Mouse (Mus musculus): Measurements from ENCODE around the gene Neu4.
A peak's percentile ranks its signal among the peaks of the same experiment; 100 is the strongest.
"Not testable (repeated sequence)": the region's sequence is repeated elsewhere in the genome, so short reads cannot be mapped to it uniquely, and the experiment has no call there.

Neu4 gene

DNA sequence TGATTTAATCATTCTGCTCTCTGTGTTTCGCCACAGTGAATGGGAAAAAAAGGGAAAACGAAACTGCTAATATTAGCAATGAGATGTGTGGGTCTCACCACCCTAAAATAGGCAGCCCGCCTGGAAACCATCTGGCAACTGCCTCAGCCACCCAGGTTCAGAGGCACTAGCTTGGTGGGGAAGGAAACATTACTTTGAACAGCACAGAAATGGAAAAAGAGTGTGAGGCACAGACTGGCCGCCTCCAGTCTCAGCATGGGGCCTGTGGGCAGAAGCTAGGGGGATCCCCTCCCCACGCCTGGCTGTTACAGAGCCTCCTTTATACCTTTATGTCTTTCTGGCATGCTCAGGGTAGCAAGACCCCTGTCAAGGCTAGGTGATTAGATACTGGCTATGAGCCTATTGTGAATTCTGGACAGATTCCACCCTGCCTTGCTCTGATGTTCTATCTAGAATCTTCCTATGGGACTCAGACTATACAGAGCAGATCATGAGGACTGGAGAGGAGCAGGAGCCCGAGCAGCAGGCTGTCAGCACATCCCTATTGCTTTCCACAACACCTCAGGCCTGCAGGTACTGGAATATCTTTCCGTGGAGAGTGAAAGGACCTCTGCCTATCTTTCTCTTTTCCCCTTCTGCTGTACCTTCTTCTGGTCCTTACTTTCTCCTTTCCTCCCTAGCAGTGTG is 33.4 kb downstream of the Neu4 start:
- peak; percentile 94 for DNase-seq

GRCm38 (mm10) chr1:94054481-94054880 is 34.2 kb downstream of the Neu4 start:
- peak; percentile 52 for DNase-seq

DNA sequence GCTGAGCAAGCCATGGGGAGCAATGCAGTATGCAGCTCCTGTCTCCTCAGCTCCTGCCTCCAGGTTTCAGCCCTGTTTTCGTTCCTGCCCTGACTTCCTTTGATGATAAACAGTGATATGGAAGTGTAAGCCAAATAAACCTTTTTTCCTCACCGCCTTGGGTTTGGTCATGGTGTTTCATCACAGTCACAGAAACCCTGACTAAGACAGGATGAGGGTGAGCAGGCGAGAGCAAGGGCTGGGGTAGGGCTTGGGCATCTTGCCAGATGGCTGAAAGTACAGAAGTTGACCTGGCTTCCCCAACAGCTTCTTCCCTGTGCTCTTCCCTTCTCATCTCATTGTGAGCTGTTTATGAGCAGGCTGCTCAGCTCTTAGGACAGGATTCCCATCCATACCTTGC is 35.7 kb downstream of the Neu4 start:
- DNase-seq, result peak; percentile 71

GRCm38 (mm10) chr1:94057401-94057800 is 37.1 kb downstream of the Neu4 start:
- DNase-seq, result no peak

DNA sequence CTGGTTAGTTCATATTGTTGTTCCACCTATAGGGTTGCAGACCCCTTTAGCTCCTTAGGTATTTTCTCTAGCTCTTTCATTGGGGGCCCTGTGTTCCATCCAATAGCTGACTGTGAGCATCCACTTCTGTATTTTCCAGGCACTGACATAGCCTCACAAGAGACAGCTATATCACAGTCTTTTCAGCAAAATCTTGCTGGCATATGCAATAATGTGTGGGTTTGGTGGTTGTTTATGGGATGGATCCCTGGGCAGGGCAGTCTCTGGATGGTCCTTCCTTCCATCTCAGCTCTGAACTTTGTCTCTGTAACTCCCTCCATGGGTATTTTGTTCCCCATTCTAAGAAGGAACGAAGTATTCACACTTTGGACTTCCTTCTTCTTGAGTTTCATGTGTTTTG is 38.0 kb downstream of the Neu4 start:
- DNase-seq, result not testable (repeated sequence)

DNA sequence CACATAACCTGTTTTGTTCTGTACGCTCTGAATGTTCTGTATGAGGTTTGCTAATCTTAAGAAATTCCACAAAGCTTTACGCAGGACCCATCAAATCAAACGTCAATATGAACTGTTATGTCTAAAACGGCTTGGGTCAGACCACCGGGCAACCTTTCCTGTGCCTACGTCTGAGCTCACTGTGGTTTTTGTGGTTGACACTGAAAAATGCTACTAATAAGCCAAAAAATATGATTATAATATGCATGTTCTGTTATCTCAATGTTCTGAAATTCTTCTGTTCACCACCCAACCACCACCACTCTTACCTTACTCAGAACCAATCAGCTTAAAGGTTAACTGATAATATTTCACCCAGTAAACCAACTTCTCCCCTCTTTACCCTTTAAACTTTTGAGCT is 54.5 kb downstream of the Neu4 start:
- no peak for DNase-seq

GRCm38 (mm10) chr1:94076702-94077101 is 56.5 kb downstream of the Neu4 start:
- DNase-seq, result no peak

Data from layer of hippocampus, adult 9-11 months (tissue).